Mouse (Mus musculus): ENCODE data around the gene Chml. TPM values are rescaled to one million over a fixed set of nuclear protein-coding genes. Genes with fewer than 3 reads are reported as not detected.

The Chml gene
- polyA plus RNA-seq, 1 experiment from 2014 or later: 6.7 TPM

DNA sequence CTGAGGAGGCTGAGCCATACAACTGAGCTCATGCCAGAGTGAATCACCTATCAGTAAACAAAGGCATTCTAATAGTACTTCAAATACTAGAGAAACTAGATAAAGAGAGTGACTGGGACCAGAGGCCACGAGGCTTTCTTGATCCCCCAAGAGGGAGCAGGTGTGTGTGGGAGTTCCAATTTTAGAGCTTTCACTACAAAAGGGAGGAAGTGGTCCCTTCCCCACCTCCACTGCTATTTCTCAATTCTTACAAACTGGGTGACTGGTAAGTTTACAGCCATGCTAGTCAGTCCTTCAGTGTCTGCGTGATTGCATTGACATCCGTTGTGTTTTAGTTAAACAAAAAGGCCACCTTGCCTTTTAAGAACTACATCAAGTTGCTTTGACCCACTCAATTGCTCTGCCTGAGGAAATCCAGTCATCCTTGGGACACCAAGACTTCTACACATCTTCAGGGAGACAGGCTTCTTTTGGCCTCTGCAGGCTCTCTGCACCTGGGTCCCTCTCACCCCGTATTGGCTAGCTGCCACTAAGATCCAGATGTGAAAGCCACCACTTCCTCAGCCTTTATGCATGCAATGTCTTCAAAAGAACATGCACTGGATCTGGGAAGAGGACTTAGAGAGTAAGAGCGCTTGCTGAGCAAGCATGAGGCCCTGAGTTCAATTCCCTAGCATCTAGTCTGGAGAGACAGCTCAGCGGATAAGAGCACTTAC is 52.1 kb downstream of the Chml start:
- Histone ChIP-seq H3K4me1 (replicated peaks; ENCODE audit: control insufficient read depth, insufficient read depth, low read length) (no peaks in the 10 kb centered on the region), H3K27me3 (ENCODE audit: control insufficient read depth, insufficient read depth, low read length) (no peaks in the 10 kb centered on the region), H3K27ac (ENCODE audit: low read depth, low read length) (no peak overlapping the region), H3K4me2 (replicated peaks; ENCODE audit: low read depth, low read length) (no peak overlapping the region), H3K36me3 (ENCODE audit: control insufficient read depth, insufficient read depth, low read length) (no peaks in the 10 kb centered on the region), H3K9me3 (ENCODE audit: control insufficient read depth, low read length) (no peaks in the 10 kb centered on the region), H3K9ac (ENCODE audit: low read depth, low read length) (no peak overlapping the region), H3K4me3 (ENCODE audit: low read depth, low read length) (no peak overlapping the region)
- no peak for DNase-seq (ENCODE audit: low spot score)
- WGBS: 88% methylated on average over 6 of the region's 6 CpGs
- no peak for ATAC-seq (ENCODE audit: low FRiP score)

DNA sequence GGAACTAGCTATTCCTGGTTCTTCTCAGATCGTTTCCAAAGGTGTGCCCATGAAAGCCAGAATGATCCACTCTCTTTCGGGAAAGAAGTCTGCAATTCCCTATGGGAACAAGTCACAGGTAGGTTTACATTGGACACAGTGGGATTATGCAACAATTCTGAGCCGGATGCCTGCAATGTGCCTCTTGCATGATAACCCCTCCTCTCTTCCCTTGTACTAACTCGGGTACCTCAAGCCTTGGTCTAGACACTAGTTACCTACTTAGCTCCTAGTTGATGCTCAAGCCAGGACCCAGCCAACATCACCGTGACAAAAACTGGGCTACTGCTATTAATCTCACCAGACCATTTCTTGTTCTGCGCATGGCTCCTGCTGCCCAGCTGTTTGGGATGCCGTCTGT is 53.6 kb downstream of the Chml start:
- H3K9me3 ChIP-seq (ENCODE audit: control insufficient read depth, low read length): no peaks in the 10 kb centered on the region
- H3K4me3 ChIP-seq (ENCODE audit: low read depth, low read length): no peak overlapping the region
- H3K27ac ChIP-seq (ENCODE audit: low read depth, low read length): no peak overlapping the region
- H3K9ac ChIP-seq (ENCODE audit: low read depth, low read length): no peak overlapping the region
- no peak overlapping the region for H3K4me2 ChIP-seq (replicated peaks; ENCODE audit: low read depth, low read length)
- H3K4me1 ChIP-seq (replicated peaks; ENCODE audit: control insufficient read depth, insufficient read depth, low read length): no peaks in the 10 kb centered on the region
- WGBS: 90% methylated on average over 7 of the region's 7 CpGs
- no peak for DNase-seq (ENCODE audit: low spot score)
- no peaks in the 10 kb centered on the region for H3K36me3 ChIP-seq (ENCODE audit: control insufficient read depth, insufficient read depth, low read length)
- H3K27me3 ChIP-seq (ENCODE audit: control insufficient read depth, insufficient read depth, low read length): no peaks in the 10 kb centered on the region
- no peak for ATAC-seq (ENCODE audit: low FRiP score)

DNA sequence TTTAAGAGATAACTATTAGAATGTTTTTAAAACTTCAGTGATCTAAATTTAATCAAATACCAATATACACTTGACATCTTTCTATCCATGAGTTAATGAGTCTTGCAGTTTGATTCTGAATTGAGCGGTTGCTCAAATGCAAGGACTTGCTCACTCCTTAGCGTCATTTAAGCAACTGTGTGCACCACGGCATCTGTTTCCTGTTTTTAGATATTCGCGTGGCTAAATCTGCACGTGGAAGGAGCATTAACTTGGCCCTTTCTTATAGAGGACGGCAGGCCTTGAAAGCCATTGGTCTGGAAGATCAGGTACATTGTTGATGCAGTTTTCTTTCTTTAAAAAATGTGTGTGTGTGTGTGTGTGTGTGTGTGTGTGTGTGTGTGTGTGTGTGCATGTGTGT is 55.0 kb downstream of the Chml start:
- H3K9me3 ChIP-seq (ENCODE audit: control insufficient read depth, low read length): no peaks in the 10 kb centered on the region
- no peak overlapping the region for H3K4me3 ChIP-seq (ENCODE audit: low read depth, low read length)
- no peak overlapping the region for H3K9ac ChIP-seq (ENCODE audit: low read depth, low read length)
- no peak overlapping the region for H3K27ac ChIP-seq (ENCODE audit: low read depth, low read length)
- H3K36me3 ChIP-seq (ENCODE audit: control insufficient read depth, insufficient read depth, low read length): no peaks in the 10 kb centered on the region
- 81% methylated on average over 7 of the region's 7 CpGs for WGBS
- ATAC-seq (ENCODE audit: low FRiP score) (no peak), DNase-seq (ENCODE audit: low spot score) (no peak)
- no peaks in the 10 kb centered on the region for H3K27me3 ChIP-seq (ENCODE audit: control insufficient read depth, insufficient read depth, low read length)
- no peaks in the 10 kb centered on the region for H3K4me1 ChIP-seq (replicated peaks; ENCODE audit: control insufficient read depth, insufficient read depth, low read length)
- H3K4me2 ChIP-seq (replicated peaks; ENCODE audit: low read depth, low read length): no peak overlapping the region

DNA sequence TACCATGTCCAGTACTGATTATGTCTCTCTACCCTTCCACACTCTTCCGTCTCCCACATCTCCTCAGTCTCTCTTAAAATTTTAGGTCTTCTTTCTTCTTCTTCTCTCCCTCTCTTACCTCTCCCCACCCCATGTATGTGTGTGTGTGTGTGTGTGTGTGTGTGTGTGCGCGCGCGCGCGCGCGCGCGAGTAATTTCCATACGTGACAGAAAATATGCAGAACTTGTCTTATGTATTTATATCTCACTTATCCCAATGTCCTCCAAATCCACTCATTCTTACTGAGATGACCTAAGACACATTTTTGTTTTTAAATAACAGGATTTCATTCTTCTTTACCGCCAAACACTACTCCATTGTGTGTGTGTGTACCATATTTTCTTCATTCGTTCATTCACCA is 60.2 kb downstream of the Chml start:
- DNase-seq (ENCODE audit: low spot score) (no peak), ATAC-seq (ENCODE audit: low FRiP score) (no peak)
- Histone ChIP-seq H3K9ac (ENCODE audit: low read depth, low read length) (no peak overlapping the region), H3K4me2 (replicated peaks; ENCODE audit: low read depth, low read length) (no peak overlapping the region), H3K36me3 (ENCODE audit: control insufficient read depth, insufficient read depth, low read length) (no peaks in the 10 kb centered on the region), H3K27ac (ENCODE audit: low read depth, low read length) (no peak overlapping the region), H3K27me3 (ENCODE audit: control insufficient read depth, insufficient read depth, low read length) (no peaks in the 10 kb centered on the region), H3K4me3 (ENCODE audit: low read depth, low read length) (no peak overlapping the region), H3K4me1 (replicated peaks; ENCODE audit: control insufficient read depth, insufficient read depth, low read length) (no peaks in the 10 kb centered on the region), H3K9me3 (ENCODE audit: control insufficient read depth, low read length) (no peaks in the 10 kb centered on the region)
- WGBS: over 99% methylated on average over 14 of the region's 14 CpGs

Other genes starting within 250 kb of the Chml start
- 7.5 and 9.4 TPM in 2 replicates for gene Rgs7, start 200.4 kb downstream of the Chml start, polyA plus RNA-seq (2014; fragmentation: Nextera tagmentation; extraction: Ambion mirVana)
- 0.34 TPM in 1 of 2 replicates, not detected in the other for gene Kmo, start 72.5 kb downstream of the Chml start, polyA plus RNA-seq (2014; fragmentation: Nextera tagmentation; extraction: Ambion mirVana)
- gene Fh1, start 67.3 kb downstream of the Chml start, polyA plus RNA-seq (2014; fragmentation: Nextera tagmentation; extraction: Ambion mirVana): 87.3 and 101 TPM in 2 replicates
- gene Opn3, start 125 bp downstream of the Chml start, polyA plus RNA-seq (2014; fragmentation: Nextera tagmentation; extraction: Ambion mirVana): 9.2 and 12.4 TPM in 2 replicates
- gene Wdr64, start 5.7 kb upstream of the Chml start, polyA plus RNA-seq (2014; fragmentation: Nextera tagmentation; extraction: Ambion mirVana): 0.12 TPM in 1 of 2 replicates, not detected in the other
- gene Exo1, start 187.7 kb upstream of the Chml start, polyA plus RNA-seq (2014; fragmentation: Nextera tagmentation; extraction: Ambion mirVana): 101 and 102 TPM in 2 replicates
- gene Gm38100, start 227.4 kb upstream of the Chml start, polyA plus RNA-seq (2014; fragmentation: Nextera tagmentation; extraction: Ambion mirVana): not detected in 2 replicates